8 mouse cellular contexts compared by ENCODE assay signal in the genomic region with DNA sequence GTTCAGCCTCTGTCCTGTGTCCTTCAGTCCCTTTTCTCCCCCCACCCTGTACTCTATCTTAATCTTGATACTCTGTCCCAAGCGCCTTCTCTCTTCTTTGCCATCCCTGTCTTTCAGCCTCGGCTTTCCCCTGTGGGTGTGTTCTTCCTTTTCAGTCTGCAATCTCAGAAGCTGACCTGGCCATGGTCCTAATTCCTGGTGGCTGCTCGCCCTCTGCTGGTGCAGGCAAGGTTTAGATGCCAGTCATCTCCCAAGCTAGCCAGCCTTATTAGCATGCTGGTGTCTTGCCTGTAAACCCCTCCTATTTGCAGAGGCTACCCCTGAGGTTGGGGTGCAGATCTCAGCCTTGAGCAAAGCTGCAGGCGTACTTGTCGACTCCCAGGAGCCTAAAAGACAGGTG. TPM values are rescaled to one million over a fixed set of nuclear protein-coding genes. Genes with fewer than 3 reads are reported as not detected.
A peak's percentile ranks its signal among the peaks of the same experiment; 100 is the strongest.
DNase-seq lines count a peak whose midpoint lies in the region; ATAC-seq and TF ChIP-seq lines count a peak whose summit lies in the region.

No protein-coding gene starts in this region.

- no peaks in the 10 kb centered on the region for H3K4me1 ChIP-seq in kidney, adult 2 months (ENCODE audit: control insufficient read depth, insufficient read depth, low read length)
- H3K4me1 ChIP-seq in limb, embryonic 10.5 days: peaks cover 35% of the 10 kb centered on the region
- no peaks in the 10 kb centered on the region for H3K4me1 ChIP-seq in stomach, postnatal 0 days (replicated peaks; ENCODE audit: control insufficient read depth, insufficient read depth)

- H3K4me3 ChIP-seq in kidney, adult 2 months (ENCODE audit: insufficient read depth, low read depth, low read length): no peak overlapping the region
- no peak overlapping the region for H3K4me3 ChIP-seq in limb, embryonic 10.5 days
- H3K4me3 ChIP-seq in stomach, postnatal 0 days (ENCODE audit: low read depth, low read length): no peak overlapping the region

- H3K27me3 ChIP-seq in kidney, adult 2 months (replicated peaks; ENCODE audit: control insufficient read depth, insufficient read depth, low read length): no peaks in the 10 kb centered on the region
- peaks cover 51% of the 10 kb centered on the region for H3K27me3 ChIP-seq in limb, embryonic 10.5 days (ENCODE audit: low read depth, poor library complexity, severe bottlenecking)
- H3K27me3 ChIP-seq in stomach, postnatal 0 days (ENCODE audit: control insufficient read depth, insufficient read depth, low read length): no peaks in the 10 kb centered on the region

- peak; percentile 67 for ATAC-seq in granulocyte monocyte progenitor cell, adult 5-6 weeks (replicated peaks; ENCODE audit: poor library complexity, severe bottlenecking)
- ATAC-seq in monocyte, adult 5-6 weeks (replicated peaks; ENCODE audit: insufficient number of reproducible peaks, low FRiP score, low TSS enrichment, poor library complexity, severe bottlenecking): peak; percentile 60; the same call in 1 of the 2 replicates
- peak; percentile 21; the same call in 1 of the 2 replicates for ATAC-seq in stomach, postnatal 0 days (ENCODE audit: low FRiP score, low TSS enrichment)

- TF ChIP-seq EP300 in stomach, postnatal 0 days (optimal IDR thresholded peaks at IDR 0.05): no peak

- no peak overlapping the region for H3K4me2 ChIP-seq in stomach, postnatal 0 days (replicated peaks; ENCODE audit: low read depth)

- 0 out of 2 replicates have a peak overlapping the region, but pooled peaks have one; percentile 2 for H3K9ac ChIP-seq in stomach, postnatal 0 days (ENCODE audit: low read length)

- WGBS in kidney, adult 2 months: 10% methylated on average over 5 of the region's 5 CpGs
- 11% methylated on average over 5 of the region's 5 CpGs for WGBS in limb, embryonic 10.5 days
- 9% methylated on average over 5 of the region's 5 CpGs for WGBS in stomach, postnatal 0 days

- TF ChIP-seq POLR2A in kidney, adult 2 months (IDR thresholded peaks at IDR 0.05; ENCODE audit: low read depth, low read length): no peak

- TF ChIP-seq CTCF in kidney, adult 2 months (conservative IDR thresholded peaks at IDR 0.05; ENCODE audit: insufficient read depth, insufficient read length, low read depth, low read length): peak; percentile 95
- peak; percentile 92 for TF ChIP-seq CTCF in stomach, postnatal 0 days (IDR thresholded peaks at IDR 0.05; ENCODE audit: low read depth)

- no peaks in the 10 kb centered on the region for H3K36me3 ChIP-seq in kidney, adult 2 months (ENCODE audit: control insufficient read depth, insufficient read depth, low read length)
- H3K36me3 ChIP-seq in limb, embryonic 10.5 days: no peaks in the 10 kb centered on the region
- no peaks in the 10 kb centered on the region for H3K36me3 ChIP-seq in stomach, postnatal 0 days (ENCODE audit: control insufficient read depth, insufficient read depth, low read length)

- H3K27ac ChIP-seq in kidney, adult 2 months (ENCODE audit: insufficient read depth, low read depth, low read length): no peak overlapping the region
- no peak overlapping the region for H3K27ac ChIP-seq in limb, embryonic 10.5 days
- no peak overlapping the region for H3K27ac ChIP-seq in stomach, postnatal 0 days (replicated peaks)

- DNase-seq in 3134 (ENCODE audit: extremely low read depth, insufficient read length, low spot score) (peak; percentile 38), adipocyte (ENCODE audit: low spot score) (peak; percentile 82)
- DNase-seq in embryo, embryonic 10.5 days (ENCODE audit: low spot score): peak; percentile 82
- DNase-seq in kidney, adult 2 months: peak; percentile 84
- peak; percentile 77 for DNase-seq in limb, embryonic 10.5 days (ENCODE audit: low spot score)
- peak; percentile 83 for DNase-seq in stomach, postnatal 0 days (ENCODE audit: low spot score)

- H3K9me3 ChIP-seq in limb, embryonic 10.5 days (replicated peaks): no peaks in the 10 kb centered on the region
- H3K9me3 ChIP-seq in stomach, postnatal 0 days (ENCODE audit: control insufficient read depth, low read length): no peaks in the 10 kb centered on the region

RNA-seq across cellular contexts. Expression of a gene that starts 6.3 kb away (rescaled TPM):
- total RNA-seq in granulocyte monocyte progenitor cell, adult 5-6 weeks (2014; fragmentation: Nextera tagmentation): not detected in 2 replicates
- 0.26 and 0.67 TPM in 2 replicates for total RNA-seq in granulocyte monocyte progenitor cell, adult 5-6 weeks (2017)
- 0.04 and 0.05 TPM in 2 replicates for polyA plus RNA-seq in kidney, adult 2 months (2012; rRNA removed)
- polyA plus RNA-seq in limb, embryonic 10.5 days (2016; fragmentation: Nextera tagmentation; extraction: Ambion mirVana): 0.45 and 0.68 TPM in 2 replicates
- 0.75 TPM in 1 of 3 replicates, not detected in the others for total RNA-seq in monocyte, adult 5-6 weeks (2017)
- polyA plus RNA-seq in stomach, postnatal 0 days (2015; fragmentation: Nextera tagmentation; extraction: Ambion mirVana): 0.07 and 0.13 TPM in 2 replicates

RNA-seq across cellular contexts. Expression of a gene that starts 13.5 kb away (rescaled TPM):
- total RNA-seq in granulocyte monocyte progenitor cell, adult 5-6 weeks (2014; fragmentation: Nextera tagmentation): 2.3 and 9.5 TPM in 2 replicates
- 0.77 TPM in 1 of 2 replicates, not detected in the other for total RNA-seq in granulocyte monocyte progenitor cell, adult 5-6 weeks (2017)
- 0.39 and 0.54 TPM in 2 replicates for polyA plus RNA-seq in kidney, adult 2 months (2012; rRNA removed)
- 0.21 and 0.41 TPM in 2 replicates for polyA plus RNA-seq in limb, embryonic 10.5 days (2016; fragmentation: Nextera tagmentation; extraction: Ambion mirVana)
- 4.7 to 8.7 TPM (median 6.1 TPM) in 3 replicates for total RNA-seq in monocyte, adult 5-6 weeks (2017)
- polyA plus RNA-seq in stomach, postnatal 0 days (2015; fragmentation: Nextera tagmentation; extraction: Ambion mirVana): 48.4 TPM in 2 replicates

RNA-seq across cellular contexts. Expression of a gene that starts 17.1 kb away (rescaled TPM):
- total RNA-seq in granulocyte monocyte progenitor cell, adult 5-6 weeks (2014; fragmentation: Nextera tagmentation): 0.62 TPM in 1 of 2 replicates, not detected in the other
- not detected in 2 replicates for total RNA-seq in granulocyte monocyte progenitor cell, adult 5-6 weeks (2017)
- 10.0 and 13.2 TPM in 2 replicates for polyA plus RNA-seq in kidney, adult 2 months (2012; rRNA removed)
- 435 and 481 TPM in 2 replicates for polyA plus RNA-seq in limb, embryonic 10.5 days (2016; fragmentation: Nextera tagmentation; extraction: Ambion mirVana)
- total RNA-seq in monocyte, adult 5-6 weeks (2017): 0.48 to 2.5 TPM (median 0.64 TPM) in 3 replicates
- polyA plus RNA-seq in stomach, postnatal 0 days (2015; fragmentation: Nextera tagmentation; extraction: Ambion mirVana): 26.8 and 29.5 TPM in 2 replicates

RNA-seq across cellular contexts. Expression of a gene that starts 17.6 kb away (rescaled TPM):
- total RNA-seq in granulocyte monocyte progenitor cell, adult 5-6 weeks (2014; fragmentation: Nextera tagmentation): not detected in 2 replicates
- not detected in 2 replicates for total RNA-seq in granulocyte monocyte progenitor cell, adult 5-6 weeks (2017)
- polyA plus RNA-seq in kidney, adult 2 months (2012; rRNA removed): not detected in 2 replicates
- not detected in 2 replicates for polyA plus RNA-seq in limb, embryonic 10.5 days (2016; fragmentation: Nextera tagmentation; extraction: Ambion mirVana)
- total RNA-seq in monocyte, adult 5-6 weeks (2017): not detected in 3 replicates
- not detected in 2 replicates for polyA plus RNA-seq in stomach, postnatal 0 days (2015; fragmentation: Nextera tagmentation; extraction: Ambion mirVana)

RNA-seq across cellular contexts. Expression of a gene that starts 19.1 kb away (rescaled TPM):
- not detected in 2 replicates for total RNA-seq in granulocyte monocyte progenitor cell, adult 5-6 weeks (2014; fragmentation: Nextera tagmentation)
- total RNA-seq in granulocyte monocyte progenitor cell, adult 5-6 weeks (2017): not detected in 2 replicates
- polyA plus RNA-seq in kidney, adult 2 months (2012; rRNA removed): not detected in 2 replicates
- not detected in 2 replicates for polyA plus RNA-seq in limb, embryonic 10.5 days (2016; fragmentation: Nextera tagmentation; extraction: Ambion mirVana)
- total RNA-seq in monocyte, adult 5-6 weeks (2017): not detected in 3 replicates
- polyA plus RNA-seq in stomach, postnatal 0 days (2015; fragmentation: Nextera tagmentation; extraction: Ambion mirVana): not detected in 2 replicates

Comparison
In these comparisons a context has a peak if more than half of its experiments do, and no peak if none do; other contexts are left out.
1. RNA of a gene that starts 13.5 kb away (polyA plus RNA-seq): 48.4 TPM in stomach, postnatal 0 days; 0.21 to 0.41 TPM in limb, embryonic 10.5 days and 0.39 to 0.54 TPM in kidney, adult 2 months; every median in the first group is over 10 times any median in the second.
2. RNA of a gene that starts 17.1 kb away (polyA plus RNA-seq): 435 to 481 TPM in limb, embryonic 10.5 days; 26.8 to 29.5 TPM in stomach, postnatal 0 days and 10.0 to 13.2 TPM in kidney, adult 2 months; every median in the first group is over 10 times any median in the second.
3. Peak in every context shown above with its lines, with median percentiles within 50 percentile points of each other: DNase-seq and ATAC-seq.